Mouse (Mus musculus): ENCODE results near the gene Ubtf.

- TF ChIP-seq CTCF (conservative IDR thresholded peaks at IDR 0.05; ENCODE audit: low read length) (no peak), POU5F1 (IDR thresholded peaks at IDR 0.05; ENCODE audit: borderline replicate concordance, low read length) (no peak), NANOG (IDR thresholded peaks at IDR 0.05; ENCODE audit: borderline replicate concordance, low read length) (no peak)
These were observed 45.2 kb upstream of the Ubtf start for GRCm38 (mm10) chr11:102364570-102365371.
